Mouse (Mus musculus) adrenal gland, adult 10 weeks (tissue): ENCODE measurements around the gene Mrps24. TPM values are rescaled to one million over a fixed set of nuclear protein-coding genes. Genes with fewer than 3 reads are reported as not detected.

Source experiments
- polyA plus RNA-seq: library from polyadenylated mRNA; stranded (reverse); fragments of 350-450 nt; fragmentation: Illumina TruSeq; extraction: RNeasy Lipid Tissue Mini Kit (QIAGEN cat#74804); gene quantifications from one replicate; pipeline ENCODE4 v1.2.3, GENCODE M21; 2014; ENCODE audit warnings: low read depth, low replicate concordance

Gene Mrps24
- polyA plus RNA-seq, result 10.4 TPM

DNA sequence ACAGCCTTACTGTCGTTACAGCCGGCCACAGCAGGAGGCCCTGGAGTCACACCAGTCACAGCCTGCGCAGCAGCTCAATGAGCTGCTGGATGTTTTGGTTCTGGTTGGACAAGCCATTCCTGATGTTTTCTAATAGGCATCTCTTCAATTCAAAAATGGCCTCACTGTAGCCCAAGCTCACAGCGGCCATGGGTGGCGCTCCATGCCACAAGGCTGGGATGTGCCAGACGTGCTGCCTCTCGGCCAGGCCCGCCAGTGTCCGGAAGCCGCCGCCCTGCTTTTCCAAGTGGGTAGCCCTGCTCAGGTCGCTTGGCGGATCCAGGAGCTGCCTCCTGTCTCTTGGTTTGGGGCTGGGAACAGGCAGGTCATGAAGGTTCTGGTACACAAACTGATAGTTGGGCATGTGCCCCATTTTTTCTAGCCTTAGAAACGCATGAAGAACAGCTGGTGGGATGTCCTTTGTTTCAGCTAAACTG is at the start of gene Mrps24:
Mrps24 (minus strand) TSS at position 51 of the 476 bp plus-strand sequence.

GRCm38 (mm10) chr11:5761820-5762632 is 46.5 kb upstream of the Mrps24 start, which contains the start of gene Urgcp:
TSS of gene Urgcp (minus strand) at chr11:5762376.

Other genes with a start within 250 kb of the Mrps24 start
- 147 TPM for gene Xbp1, start 195.0 kb downstream of the Mrps24 start, polyA plus RNA-seq
- gene Ccdc117, start 173.5 kb downstream of the Mrps24 start, polyA plus RNA-seq, result 60.3 TPM
- not detected for gene Ankrd36, start 146.0 kb downstream of the Mrps24 start, polyA plus RNA-seq
- 7.7 TPM for gene Urgcp, start 46.7 kb upstream of the Mrps24 start, polyA plus RNA-seq
- gene Dbnl, start 72.8 kb upstream of the Mrps24 start, polyA plus RNA-seq, result 4.5 TPM
- gene Pgam2, start 88.1 kb upstream of the Mrps24 start, polyA plus RNA-seq, result not detected
- gene Polm, start 122.3 kb upstream of the Mrps24 start, polyA plus RNA-seq, result 0.47 TPM
- gene Aebp1, start 146.3 kb upstream of the Mrps24 start, polyA plus RNA-seq, result 27.5 TPM
- 1.1 TPM for gene Pold2, start 162.6 kb upstream of the Mrps24 start, polyA plus RNA-seq
- gene Myl7, start 183.1 kb upstream of the Mrps24 start, polyA plus RNA-seq, result not detected
- not detected for gene Gck, start 234.4 kb upstream of the Mrps24 start, polyA plus RNA-seq
- gene Ykt6, start 240.0 kb upstream of the Mrps24 start, polyA plus RNA-seq, result 47.7 TPM